Mouse (Mus musculus): ENCODE data around the gene Glmp. TPM values are rescaled to one million over a fixed set of nuclear protein-coding genes. Genes with fewer than 3 reads are reported as not detected.
"Not testable (repeated sequence)": the region's sequence is repeated elsewhere in the genome, so short reads cannot be mapped to it uniquely, and the experiment has no call there.

The Glmp gene
- polyA plus RNA-seq (2015; fragmentation: Nextera tagmentation; extraction: Ambion mirVana): 111 and 114 TPM in 2 replicates

GRCm38 (mm10) chr3:88324951-88325405 lies at the start of gene Glmp:
Glmp (plus strand) TSS chr3:88325023.
- H3K9ac ChIP-seq (replicated peaks): peak within 1 kb of the TSS; percentile 90
- no peaks in the 10 kb centered on the region for H3K27me3 ChIP-seq (ENCODE audit: insufficient read depth, low read length)
- peak; percentile 86 for ATAC-seq
- H3K27ac ChIP-seq (ENCODE audit: low read depth): peak within 1 kb of the TSS; percentile 58
- peaks cover 11% of the 10 kb centered on the region for H3K4me1 ChIP-seq (ENCODE audit: insufficient read depth)
- 2% methylated on average over 10 of the region's 10 CpGs for WGBS (ENCODE audit: insufficient replicate concordance)
- TF ChIP-seq CTCF (IDR thresholded peaks at IDR 0.05; ENCODE audit: low read depth): no peak
- TF ChIP-seq EP300 (IDR thresholded peaks at IDR 0.05; ENCODE audit: low read depth): no peak
- peak within 1 kb of the TSS; percentile 85 for H3K4me2 ChIP-seq (ENCODE audit: low read depth, low read length)
- H3K9me3 ChIP-seq (ENCODE audit: low read length): no peaks in the 10 kb centered on the region
- H3K4me3 ChIP-seq (ENCODE audit: low read depth, low read length): peak within 1 kb of the TSS; percentile 85
- peak; percentile 66 for DNase-seq
- peaks cover 38% of the 10 kb centered on the region for H3K36me3 ChIP-seq (replicated peaks; ENCODE audit: insufficient read depth, low read length)

- H3K9me3 ChIP-seq (ENCODE audit: low read length): no peaks in the 10 kb centered on the region
- H3K27me3 ChIP-seq (ENCODE audit: insufficient read depth, low read length): no peaks in the 10 kb centered on the region
- H3K4me3 ChIP-seq (ENCODE audit: low read depth, low read length): no peak overlapping the region
- no peak overlapping the region for H3K4me2 ChIP-seq (ENCODE audit: low read depth, low read length)
- no peak for TF ChIP-seq EP300 (IDR thresholded peaks at IDR 0.05; ENCODE audit: low read depth)
- no peak for TF ChIP-seq CTCF (IDR thresholded peaks at IDR 0.05; ENCODE audit: low read depth)
- no peaks in the 10 kb centered on the region for H3K4me1 ChIP-seq (ENCODE audit: insufficient read depth)
- no peak overlapping the region for H3K27ac ChIP-seq (ENCODE audit: low read depth)
- H3K36me3 ChIP-seq (replicated peaks; ENCODE audit: insufficient read depth, low read length): no peaks in the 10 kb centered on the region
- no peak overlapping the region for H3K9ac ChIP-seq (replicated peaks)
- DNase-seq (no peak), ATAC-seq (no peak)
- WGBS (ENCODE audit: insufficient replicate concordance): 72% methylated on average over 2 of the region's 2 CpGs
These were observed 48.7 kb upstream of the Glmp start for GRCm38 (mm10) chr3:88276121-88276520.

GRCm38 (mm10) chr3:88276529-88277143 lies 48.2 kb upstream of the Glmp start:
- DNase-seq (no peak), ATAC-seq (no peak)
- Histone ChIP-seq H3K27ac (ENCODE audit: low read depth) (no peak overlapping the region), H3K27me3 (ENCODE audit: insufficient read depth, low read length) (no peaks in the 10 kb centered on the region), H3K4me1 (ENCODE audit: insufficient read depth) (no peaks in the 10 kb centered on the region), H3K36me3 (replicated peaks; ENCODE audit: insufficient read depth, low read length) (no peaks in the 10 kb centered on the region), H3K4me3 (ENCODE audit: low read depth, low read length) (no peak overlapping the region), H3K4me2 (ENCODE audit: low read depth, low read length) (no peak overlapping the region), H3K9ac (replicated peaks) (no peak overlapping the region), H3K9me3 (ENCODE audit: low read length) (no peaks in the 10 kb centered on the region)
- no peak for TF ChIP-seq EP300 (IDR thresholded peaks at IDR 0.05; ENCODE audit: low read depth)
- TF ChIP-seq CTCF (IDR thresholded peaks at IDR 0.05; ENCODE audit: low read depth): peak; percentile 61
- 42% methylated on average over 7 of the region's 7 CpGs for WGBS (ENCODE audit: insufficient replicate concordance)

GRCm38 (mm10) chr3:88280035-88280434 lies 44.8 kb upstream of the Glmp start:
- TF ChIP-seq CTCF (IDR thresholded peaks at IDR 0.05; ENCODE audit: low read depth) (no peak), EP300 (IDR thresholded peaks at IDR 0.05; ENCODE audit: low read depth) (no peak)
- Histone ChIP-seq H3K4me3 (ENCODE audit: low read depth, low read length) (no peak overlapping the region), H3K4me2 (ENCODE audit: low read depth, low read length) (no peak overlapping the region), H3K4me1 (ENCODE audit: insufficient read depth) (no peaks in the 10 kb centered on the region), H3K36me3 (replicated peaks; ENCODE audit: insufficient read depth, low read length) (no peaks in the 10 kb centered on the region), H3K9me3 (ENCODE audit: low read length) (no peaks in the 10 kb centered on the region), H3K27ac (ENCODE audit: low read depth) (no peak overlapping the region), H3K27me3 (ENCODE audit: insufficient read depth, low read length) (no peaks in the 10 kb centered on the region), H3K9ac (replicated peaks) (no peak overlapping the region)
- no peak for ATAC-seq
- no peak for DNase-seq
- WGBS (ENCODE audit: insufficient replicate concordance): 73% methylated on average over 2 of the region's 2 CpGs

GRCm38 (mm10) chr3:88281141-88281916 lies 43.5 kb upstream of the Glmp start:
- not testable (repeated sequence) for H3K27ac ChIP-seq (ENCODE audit: low read depth); H3K36me3 ChIP-seq (replicated peaks; ENCODE audit: insufficient read depth, low read length); H3K4me2 ChIP-seq (ENCODE audit: low read depth, low read length); H3K4me3 ChIP-seq (ENCODE audit: low read depth, low read length); H3K9ac ChIP-seq (replicated peaks); H3K9me3 ChIP-seq (ENCODE audit: low read length); H3K27me3 ChIP-seq (ENCODE audit: insufficient read depth, low read length); DNase-seq; H3K4me1 ChIP-seq (ENCODE audit: insufficient read depth); ATAC-seq
- 73% methylated on average over 11 of the region's 11 CpGs for WGBS (ENCODE audit: insufficient replicate concordance)

GRCm38 (mm10) chr3:88284815-88285564 lies 39.8 kb upstream of the Glmp start:
- 82% methylated on average over 14 of the region's 14 CpGs for WGBS (ENCODE audit: insufficient replicate concordance)
- not testable (repeated sequence) for H3K4me3 ChIP-seq (ENCODE audit: low read depth, low read length); H3K36me3 ChIP-seq (replicated peaks; ENCODE audit: insufficient read depth, low read length); ATAC-seq; H3K9me3 ChIP-seq (ENCODE audit: low read length); H3K4me1 ChIP-seq (ENCODE audit: insufficient read depth); H3K9ac ChIP-seq (replicated peaks); H3K27ac ChIP-seq (ENCODE audit: low read depth); H3K27me3 ChIP-seq (ENCODE audit: insufficient read depth, low read length); H3K4me2 ChIP-seq (ENCODE audit: low read depth, low read length); DNase-seq

- no CpG with 5 or more reads among the region's 2 CpGs for WGBS (ENCODE audit: insufficient replicate concordance)
These were observed 39.3 kb upstream of the Glmp start for GRCm38 (mm10) chr3:88285565-88285895.

More at GRCm38 (mm10) chr3:88285565-88285895, 39.3 kb upstream of the Glmp start:
- H3K27me3 ChIP-seq (ENCODE audit: insufficient read depth, low read length); DNase-seq; ATAC-seq; H3K27ac ChIP-seq (ENCODE audit: low read depth); H3K4me2 ChIP-seq (ENCODE audit: low read depth, low read length); H3K9ac ChIP-seq (replicated peaks); H3K36me3 ChIP-seq (replicated peaks; ENCODE audit: insufficient read depth, low read length); H3K4me1 ChIP-seq (ENCODE audit: insufficient read depth); H3K4me3 ChIP-seq (ENCODE audit: low read depth, low read length); H3K9me3 ChIP-seq (ENCODE audit: low read length): not testable (repeated sequence)

Data from liver, postnatal 0 days (tissue).